Mouse (Mus musculus) B cell, adult (primary cell): ENCODE data around the gene Senp7. TPM values are rescaled to one million over a fixed set of nuclear protein-coding genes. Genes with fewer than 3 reads are reported as not detected.

Experiments used
- total RNA-seq: library from RNA; stranded (reverse); gene quantifications from 4 replicates; pipeline ENCODE4 v1.2.4, GENCODE M21; 2023; ENCODE audit not compliant: inconsistent age

Senp7 gene
- total RNA-seq: 84.9 to 88.4 TPM (median 86.0 TPM) in 4 replicates

GRCm38 (mm10) chr16:56048038-56048437, at the start of gene Senp7:
TSS of gene Senp7 (plus strand) at chr16:56048338.

DNA sequence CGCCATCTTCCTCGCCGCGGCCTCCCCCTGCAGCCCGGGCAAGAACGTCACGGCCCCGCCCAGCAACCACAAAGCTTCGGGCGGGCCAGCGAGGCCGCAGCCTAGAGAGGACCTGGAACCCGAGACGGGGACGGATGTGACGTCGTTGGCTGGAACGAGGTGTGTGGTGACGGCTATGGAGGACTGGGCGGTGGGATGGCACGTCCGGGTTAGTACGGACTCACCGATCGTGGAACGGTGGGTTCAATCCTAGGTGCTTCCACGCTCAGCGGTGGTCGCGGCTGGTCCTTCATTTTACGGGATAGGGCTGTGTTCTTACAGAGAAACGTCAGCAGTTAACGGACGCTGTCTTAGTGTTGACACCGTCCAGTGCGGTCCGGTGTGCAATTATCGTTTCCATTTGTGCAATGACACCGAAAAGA, 18.5 kb upstream of the Senp7 start, which contains the start of gene Pcnp:
TSS of gene Pcnp (minus strand) at position 79 of the 422 bp plus-strand sequence.

DNA sequence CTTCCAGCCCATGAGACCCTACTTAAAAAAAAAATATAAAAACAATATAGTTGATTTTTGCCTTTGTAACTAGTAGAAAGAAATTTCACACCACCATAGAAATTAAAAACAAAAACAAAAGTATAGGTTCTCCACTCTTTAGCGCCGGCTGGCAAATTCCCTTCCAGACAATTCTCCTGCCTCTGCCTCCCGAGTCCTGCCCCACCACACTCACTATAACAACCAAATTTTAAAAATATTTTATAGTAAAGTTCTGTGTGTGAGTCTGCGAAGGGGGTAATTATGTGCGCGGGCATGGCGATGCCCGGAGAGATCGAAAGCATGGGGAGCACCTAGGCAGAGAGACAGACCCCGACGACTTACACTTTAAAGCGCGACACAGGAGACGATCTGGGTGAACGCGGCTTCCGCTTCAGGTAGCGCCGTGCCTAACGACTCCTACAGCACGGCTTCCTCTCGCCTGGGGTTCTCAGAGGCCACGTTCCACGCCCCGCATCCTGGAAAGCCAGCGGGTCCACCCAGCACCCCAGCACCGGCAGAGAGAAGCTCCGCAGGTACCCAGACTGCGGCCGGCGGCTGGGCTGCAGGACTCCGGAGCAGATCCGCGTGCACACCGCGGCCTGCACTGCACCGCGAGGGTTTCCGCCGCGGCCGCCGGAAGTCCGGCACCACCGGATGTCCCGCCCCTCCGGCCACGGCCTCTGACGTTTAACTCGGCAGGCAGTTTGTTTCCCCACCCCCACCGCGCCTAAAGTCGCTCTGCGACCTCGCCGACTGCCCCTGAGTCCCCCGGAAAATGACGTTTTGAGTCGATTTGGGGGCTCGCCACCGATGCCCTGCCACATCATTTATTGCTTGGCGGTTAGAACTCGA, 10.8 kb upstream of the Senp7 start, which contains the start of gene Trmt10c:
TSS of gene Trmt10c (minus strand) at position 682 of the 873 bp plus-strand sequence.

DNA sequence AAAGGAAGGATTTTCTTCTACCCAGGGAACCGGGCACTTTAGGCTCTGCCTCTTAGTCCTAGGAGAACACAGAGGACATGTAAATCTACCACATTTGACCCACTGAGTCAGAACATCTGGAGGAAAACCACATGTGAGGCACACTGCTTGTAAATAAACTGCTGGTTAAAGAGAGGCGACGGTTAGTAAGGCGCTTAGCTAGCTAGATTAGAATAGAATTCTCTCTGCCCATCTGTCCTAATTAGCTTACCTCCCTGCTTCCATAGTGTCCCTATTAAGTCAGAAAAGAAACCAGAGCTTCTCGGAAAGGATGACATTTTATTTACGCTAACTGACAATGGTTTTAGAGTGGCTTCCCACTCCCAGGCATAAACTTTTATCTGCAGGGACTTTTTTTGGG, 155.9 kb downstream of the Senp7 start, which contains the start of gene Impg2:
TSS of gene Impg2 (plus strand) at position 263 of the 400 bp plus-strand sequence.

Other genes starting within 250 kb of the Senp7 start
- 80.3 to 97.6 TPM (median 92.2 TPM) in 4 replicates for gene Nfkbiz, start 209.4 kb upstream of the Senp7 start, total RNA-seq
- gene Nxpe3, start 153.1 kb upstream of the Senp7 start, total RNA-seq: 23.6 to 25.8 TPM (median 24.3 TPM) in 4 replicates
- gene Cep97, start 113.5 kb upstream of the Senp7 start, total RNA-seq: 12.1 to 13.0 TPM (median 12.5 TPM) in 4 replicates
- gene Rpl24, start 82.1 kb upstream of the Senp7 start, total RNA-seq: 737 to 828 TPM (median 791 TPM) in 4 replicates
- 39.3 to 45.8 TPM (median 42.1 TPM) in 4 replicates for gene Zbtb11, start 74.5 kb upstream of the Senp7 start, total RNA-seq
- gene Pcnp, start 18.6 kb upstream of the Senp7 start, total RNA-seq: 106 to 114 TPM (median 107 TPM) in 4 replicates
- gene Trmt10c, start 10.5 kb upstream of the Senp7 start, total RNA-seq: 12.1 to 15.2 TPM (median 14.6 TPM) in 4 replicates
- gene Impg2, start 156.0 kb downstream of the Senp7 start, total RNA-seq: 2.2 to 3.4 TPM (median 2.8 TPM) in 4 replicates